Mouse (Mus musculus): ENCODE results near the gene Chst10.

- TF ChIP-seq EP300 (IDR thresholded peaks at IDR 0.05; ENCODE audit: low read depth in 1 of 2, low read length in 2 of 2) (no peak), GATA1 (IDR thresholded peaks at IDR 0.05; ENCODE audit: low read depth, low read length) (no peak), POLR2A (IDR thresholded peaks at IDR 0.05; ENCODE audit: control insufficient read depth in 1 of 2, insufficient read depth in 1 of 2, low read depth in 1 of 2, low read length in 2 of 2, poor library complexity in 1 of 2) (no peak), CTCF (IDR thresholded peaks at IDR 0.05 in 2 of 3, conservative IDR thresholded peaks at IDR 0.05 in 1 of 3; ENCODE audit: control insufficient read depth in 1 of 3, insufficient read depth in 1 of 3, low read depth in 2 of 3, low read length in 3 of 3, poor library complexity in 1 of 3, severe bottlenecking in 1 of 3) (no peak), POLR2AphosphoS2 (IDR thresholded peaks at IDR 0.05; ENCODE audit: low read length) (no peak), ZC3H11A (IDR thresholded peaks at IDR 0.05; ENCODE audit: low read depth, low read length) (no peak), TAL1 (IDR thresholded peaks at IDR 0.05; ENCODE audit: low read length) (no peak), HCFC1 (IDR thresholded peaks at IDR 0.05; ENCODE audit: low read depth, low read length) (no peak), MEF2A (IDR thresholded peaks at IDR 0.05; ENCODE audit: extremely low read depth, insufficient replicate concordance, low read depth, low read length, poor library complexity, severe bottlenecking) (no peak), CHD1 (IDR thresholded peaks at IDR 0.05; ENCODE audit: low read depth, low read length) (no peak), UBTF (IDR thresholded peaks at IDR 0.05; ENCODE audit: borderline replicate concordance, insufficient read depth, low read depth, low read length) (no peak)
Observed at GRCm38 (mm10) chr1:38819691-38820090, 78.3 kb downstream of the Chst10 start.
